Mouse (Mus musculus) ES-Bruce4 (cell line): ENCODE data around the gene Iqsec3. TPM values are rescaled to one million over a fixed set of nuclear protein-coding genes. Genes with fewer than 3 reads are reported as not detected.

Experiments
- H3K27ac ChIP-seq: 2 replicates; pipeline ENCODE4 v1.5.1; 2012; ENCODE audit warnings: low read length, inconsistent platforms; ENCODE audit not compliant: insufficient read depth
- H3K27me3 ChIP-seq: 2 replicates; pipeline ENCODE4 v1.6.1; 2012; ENCODE audit warnings: mild to moderate bottlenecking, low read length, inconsistent platforms; ENCODE audit not compliant: control insufficient read depth, poor library complexity, insufficient read depth, severe bottlenecking
- H3K36me3 ChIP-seq: 2 replicates; pipeline ENCODE4 v1.6.1; 2012; ENCODE audit warnings: inconsistent platforms, mild to moderate bottlenecking, low read length, moderate library complexity; ENCODE audit not compliant: control insufficient read depth, poor library complexity, insufficient read depth, severe bottlenecking
- H3K4me1 ChIP-seq: one replicate; pipeline ENCODE4 v1.8.1; 2011; ENCODE audit warnings: low read length; ENCODE audit not compliant: control insufficient read depth, insufficient read depth
- H3K4me3 ChIP-seq: 2 replicates; pipeline ENCODE4 v1.5.1; 2011; ENCODE audit warnings: low read depth, mild to moderate bottlenecking, low read length
- H3K9ac ChIP-seq: 2 replicates; pipeline ENCODE4 v1.6.1; 2012; ENCODE audit warnings: low read depth, mild to moderate bottlenecking, inconsistent platforms; ENCODE audit not compliant: poor library complexity, severe bottlenecking
- H3K9me3 ChIP-seq: replicated peaks from 2 replicates; pipeline ENCODE4 v1.6.1; 2012; ENCODE audit warnings: mild to moderate bottlenecking, low read length, inconsistent platforms; ENCODE audit not compliant: control insufficient read depth, poor library complexity, insufficient read depth, severe bottlenecking
- CTCF ChIP-seq: IDR thresholded peaks from one replicate; pipeline ENCODE4 v1.8.1; 2011; ENCODE audit warnings: low read depth, low read length
- EP300 ChIP-seq: IDR thresholded peaks from 2 replicates; pipeline ENCODE4 v1.6.1; 2011; ENCODE audit warnings: low read depth, low read length; ENCODE audit not compliant: insufficient read depth
- POLR2A ChIP-seq: IDR thresholded peaks from one replicate; pipeline ENCODE4 v1.8.1; 2011; ENCODE audit warnings: low read length; ENCODE audit not compliant: insufficient read depth
- polyA plus RNA-seq: library from polyadenylated mRNA; stranded (reverse); fragments of >200 nt; gene quantifications from 2 replicates; pipeline ENCODE4 v1.2.4, GENCODE M21; 2011; ENCODE audit warnings: low read depth; ENCODE audit not compliant: missing spikeins, insufficient read depth, insufficient read length

The Iqsec3 gene
- polyA plus RNA-seq, 1 experiment, result not detected

GRCm38 (mm10) chr6:121462628-121463340 lies 10.7 kb downstream of the Iqsec3 start:
- Histone ChIP-seq H3K4me3 (peak overlapping the region; percentile 5), H3K36me3 (no peaks in the 10 kb centered on the region), H3K4me1 (no peaks in the 10 kb centered on the region), H3K9ac (no peak overlapping the region), H3K27ac (no peak overlapping the region), H3K9me3 (no peaks in the 10 kb centered on the region), H3K27me3 (no peaks in the 10 kb centered on the region)
- TF ChIP-seq POLR2A (no peak), EP300 (no peak), CTCF (no peak)

- H3K9me3 ChIP-seq, result no peaks in the 10 kb centered on the region
- TF ChIP-seq POLR2A (no peak), CTCF (no peak), EP300 (no peak)
- H3K4me1 ChIP-seq, result no peaks in the 10 kb centered on the region
- H3K27ac ChIP-seq, result no peak overlapping the region
- no peak overlapping the region for H3K4me3 ChIP-seq
- H3K27me3 ChIP-seq, result no peaks in the 10 kb centered on the region
- H3K36me3 ChIP-seq, result no peaks in the 10 kb centered on the region
- no peak overlapping the region for H3K9ac ChIP-seq
These were observed 16.1 kb downstream of the Iqsec3 start for GRCm38 (mm10) chr6:121457381-121457780.

DNA sequence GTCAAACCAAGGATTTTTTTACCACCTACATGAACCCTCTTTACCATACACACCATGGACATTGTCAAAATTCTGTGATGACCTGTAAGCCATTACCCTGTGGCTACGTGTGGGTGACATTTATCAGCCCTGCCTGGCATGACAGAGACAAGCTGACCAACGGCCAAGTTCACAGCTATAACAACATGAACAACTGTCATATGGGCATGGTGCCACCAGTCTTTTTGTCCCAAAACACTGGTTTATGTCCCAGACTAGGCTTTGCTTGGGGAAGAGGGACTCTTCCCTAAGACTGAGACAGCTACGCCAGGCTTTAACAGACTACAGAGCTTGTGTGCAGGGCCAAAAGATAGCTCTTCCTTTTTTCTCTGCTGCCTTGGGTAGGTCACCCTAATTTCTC lies 16.8 kb downstream of the Iqsec3 start:
- H3K4me1 ChIP-seq, result no peaks in the 10 kb centered on the region
- H3K36me3 ChIP-seq, result no peaks in the 10 kb centered on the region
- H3K27ac ChIP-seq, result no peak overlapping the region
- no peak overlapping the region for H3K4me3 ChIP-seq
- H3K9ac ChIP-seq, result no peak overlapping the region
- H3K9me3 ChIP-seq, result no peaks in the 10 kb centered on the region
- TF ChIP-seq EP300, result no peak
- TF ChIP-seq POLR2A, result no peak
- TF ChIP-seq CTCF, result no peak
- no peaks in the 10 kb centered on the region for H3K27me3 ChIP-seq

GRCm38 (mm10) chr6:121454549-121455494 lies 18.7 kb downstream of the Iqsec3 start:
- Histone ChIP-seq H3K27ac (no peak overlapping the region), H3K9ac (no peak overlapping the region), H3K4me3 (no peak overlapping the region), H3K9me3 (no peaks in the 10 kb centered on the region), H3K27me3 (no peaks in the 10 kb centered on the region), H3K36me3 (no peaks in the 10 kb centered on the region), H3K4me1 (no peaks in the 10 kb centered on the region)
- TF ChIP-seq POLR2A (no peak), EP300 (no peak), CTCF (no peak)

- H3K4me1 ChIP-seq, result no peaks in the 10 kb centered on the region
- H3K9ac ChIP-seq, result no peak overlapping the region
- no peaks in the 10 kb centered on the region for H3K36me3 ChIP-seq
- H3K4me3 ChIP-seq, result no peak overlapping the region
- H3K9me3 ChIP-seq, result no peaks in the 10 kb centered on the region
- H3K27ac ChIP-seq, result no peak overlapping the region
- no peaks in the 10 kb centered on the region for H3K27me3 ChIP-seq
- TF ChIP-seq POLR2A, result no peak
- TF ChIP-seq CTCF, result no peak
- TF ChIP-seq EP300, result no peak
These were observed 19.7 kb downstream of the Iqsec3 start for GRCm38 (mm10) chr6:121453776-121454175.

DNA sequence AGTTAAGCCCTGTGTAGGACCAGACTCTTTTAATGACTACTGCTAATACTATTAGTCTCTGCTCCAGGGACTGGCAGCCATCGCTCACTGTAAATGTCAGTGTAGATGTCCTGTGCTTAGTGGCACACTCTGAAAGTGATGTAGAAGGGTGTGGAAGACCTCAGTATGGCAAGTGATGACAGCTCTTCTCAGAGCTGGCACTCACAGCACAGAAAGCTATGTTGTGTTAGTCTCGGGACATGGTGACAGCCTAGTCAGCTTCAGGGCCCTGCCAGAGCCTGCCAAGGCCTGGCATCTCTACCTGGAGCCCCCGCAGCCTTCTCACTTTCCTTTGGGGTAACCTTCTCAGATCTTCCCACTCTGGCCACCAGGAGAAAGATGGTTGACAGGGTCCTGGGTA lies 21.8 kb downstream of the Iqsec3 start:
- no peak for TF ChIP-seq POLR2A
- TF ChIP-seq CTCF, result no peak
- no peaks in the 10 kb centered on the region for H3K9me3 ChIP-seq
- no peaks in the 10 kb centered on the region for H3K4me1 ChIP-seq
- H3K4me3 ChIP-seq, result no peak overlapping the region
- H3K9ac ChIP-seq, result no peak overlapping the region
- H3K27me3 ChIP-seq, result no peaks in the 10 kb centered on the region
- H3K27ac ChIP-seq, result no peak overlapping the region
- H3K36me3 ChIP-seq, result no peaks in the 10 kb centered on the region
